Mouse (Mus musculus) testis, adult 2 months (tissue): ENCODE results near the gene Tpx2.

Experiments
- CTCF ChIP-seq: fragments of 200-500 bp; IDR thresholded peaks from 2 replicates; pipeline ENCODE4 v1.5.1; 2012; ENCODE audit warnings: low read depth, mild to moderate bottlenecking, inconsistent platforms, low read length, moderate library complexity; ENCODE audit not compliant: control insufficient read depth, insufficient read depth, insufficient replicate concordance
- POLR2A ChIP-seq: fragments of 200-500 bp; IDR thresholded peaks from 2 replicates; pipeline ENCODE4 v1.6.1; 2012; ENCODE audit warnings: low read depth, mild to moderate bottlenecking, inconsistent platforms, low read length, moderate library complexity; ENCODE audit not compliant: control insufficient read depth

GRCm38 (mm10) chr2:152802303-152802702, 45.5 kb upstream of the Tpx2 start:
- TF ChIP-seq CTCF, result no peak
- TF ChIP-seq POLR2A, result no peak
